In the genomic region with DNA sequence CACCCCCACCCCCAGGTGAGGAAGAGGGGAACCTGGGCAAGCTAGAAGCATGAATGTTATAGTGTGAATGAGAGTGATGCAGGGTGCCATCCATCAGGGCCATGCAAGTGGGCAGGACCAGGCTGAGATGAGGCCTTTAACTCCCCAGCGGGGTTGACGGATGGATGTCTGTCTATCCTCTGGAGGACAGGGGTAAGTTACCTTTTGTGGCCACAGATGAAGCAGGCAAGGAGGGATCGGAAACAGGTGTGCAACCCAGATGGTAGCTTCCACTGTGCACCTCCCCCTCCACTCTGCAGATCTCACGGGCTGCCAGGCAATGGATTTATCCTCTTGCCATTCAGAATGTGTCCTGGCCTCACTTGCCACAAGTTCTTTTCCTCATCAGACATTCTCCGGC, we compare ENCODE assay signal across 14 mouse cellular contexts.
A peak's percentile ranks its signal among the peaks of the same experiment; 100 is the strongest.
DNase-seq lines count a peak whose midpoint lies in the region; ATAC-seq lines count a peak whose summit lies in the region.
"Had no signal": no experiment of that assay in that cellular context is flagged by ENCODE, and none has a peak within 500 bp of the region (broad histone marks: within the 10 kb centered on the region; RNA-seq: fewer than 3 reads in every experiment).

No protein-coding gene starts in this region.

- H3K9me3 ChIP-seq in hindbrain, embryonic 13.5 days, result no peaks in the 10 kb centered on the region
- H3K9me3 ChIP-seq in hindbrain, embryonic 10.5 days, result no peaks in the 10 kb centered on the region
- no peaks in the 10 kb centered on the region for H3K9me3 ChIP-seq in neural tube, embryonic 11.5 days (ENCODE audit: control insufficient read depth, low read length)
- no peaks in the 10 kb centered on the region for H3K9me3 ChIP-seq in limb, embryonic 11.5 days (ENCODE audit: control insufficient read depth, low read length)
- H3K9me3 ChIP-seq: forebrain, embryonic 13.5 days; limb, embryonic 13.5 days had no signal

- H3K4me1 ChIP-seq in hindbrain, embryonic 13.5 days (replicated peaks), result peaks cover 28% of the 10 kb centered on the region
- H3K4me1 ChIP-seq in hindbrain, embryonic 10.5 days (replicated peaks), result peaks cover 34% of the 10 kb centered on the region
- H3K4me1 ChIP-seq in neural tube, embryonic 11.5 days (ENCODE audit: control insufficient read depth, insufficient read depth, low read length), result no peaks in the 10 kb centered on the region
- peaks cover 13% of the 10 kb centered on the region for H3K4me1 ChIP-seq in limb, embryonic 11.5 days (ENCODE audit: control insufficient read depth, insufficient read depth, low read length)

- no peak for DNase-seq in hindbrain, embryonic 10.5 days (ENCODE audit: low spot score)
- no peak for DNase-seq in neural tube, embryonic 11.5 days (ENCODE audit: low spot score)
- no peak for DNase-seq in neural tube, embryonic 10.5 days (ENCODE audit: extremely low spot score, low spot score)
- DNase-seq in limb, embryonic 11.5 days (ENCODE audit: low spot score), result no peak
- no peak for DNase-seq in adrenal gland, adult (ENCODE audit: inconsistent age in 2 of 2, low spot score in 1 of 2)
- DNase-seq in lung, postnatal 4 days, result no peak
- DNase-seq: heart, postnatal 4 days; kidney, adult 18-20 months; kidney, postnatal 4 days had no signal

- H3K9ac ChIP-seq in hindbrain, embryonic 13.5 days, result no peak overlapping the region
- H3K9ac ChIP-seq in neural tube, embryonic 11.5 days (ENCODE audit: low read length), result no peak overlapping the region
- H3K9ac ChIP-seq in limb, embryonic 11.5 days (ENCODE audit: low read length), result no peak overlapping the region
- H3K9ac ChIP-seq: forebrain, embryonic 13.5 days; limb, embryonic 13.5 days had no signal

- no peaks in the 10 kb centered on the region for H3K36me3 ChIP-seq in hindbrain, embryonic 13.5 days
- H3K36me3 ChIP-seq in hindbrain, embryonic 10.5 days, result no peaks in the 10 kb centered on the region
- H3K36me3 ChIP-seq in neural tube, embryonic 11.5 days (ENCODE audit: control insufficient read depth, insufficient read depth, low read length), result no peaks in the 10 kb centered on the region
- no peaks in the 10 kb centered on the region for H3K36me3 ChIP-seq in limb, embryonic 11.5 days (ENCODE audit: control insufficient read depth, insufficient read depth, low read length)
- H3K36me3 ChIP-seq: limb, embryonic 13.5 days had no signal

- H3K27ac ChIP-seq in hindbrain, embryonic 13.5 days, result peak overlapping the region; percentile 53; the same call in 1 of the 2 replicates
- no peak overlapping the region for H3K27ac ChIP-seq in hindbrain, embryonic 10.5 days
- no peak overlapping the region for H3K27ac ChIP-seq in neural tube, embryonic 11.5 days (ENCODE audit: low read depth, low read length)
- H3K27ac ChIP-seq in limb, embryonic 11.5 days (replicated peaks; ENCODE audit: low read depth, low read length), result no peak overlapping the region
- H3K27ac ChIP-seq: forebrain, embryonic 13.5 days; limb, embryonic 13.5 days; macrophage had no signal

- ATAC-seq in hindbrain, embryonic 13.5 days (ENCODE audit: low FRiP score), result no peak
- 0 out of 2 replicates have a peak, but pooled peaks have one; percentile 33 for ATAC-seq in neural tube, embryonic 11.5 days (ENCODE audit: insufficient read depth, low FRiP score, low TSS enrichment)
- 0 out of 2 replicates have a peak, but pooled peaks have one; percentile 8 for ATAC-seq in limb, embryonic 11.5 days (ENCODE audit: insufficient number of reproducible peaks, low FRiP score, low TSS enrichment, low read depth)
- ATAC-seq: CD4-positive, CD25-positive, alpha-beta regulatory T cell, adult 4 months; forebrain, embryonic 13.5 days had no signal

- H3K27me3 ChIP-seq in hindbrain, embryonic 13.5 days, result no peaks in the 10 kb centered on the region
- H3K27me3 ChIP-seq in hindbrain, embryonic 10.5 days (ENCODE audit: insufficient read depth, poor library complexity, severe bottlenecking), result no peaks in the 10 kb centered on the region
- H3K27me3 ChIP-seq in neural tube, embryonic 11.5 days (ENCODE audit: control insufficient read depth, insufficient read depth, low read length), result no peaks in the 10 kb centered on the region
- no peaks in the 10 kb centered on the region for H3K27me3 ChIP-seq in limb, embryonic 11.5 days (ENCODE audit: control insufficient read depth, insufficient read depth, low read length)
- H3K27me3 ChIP-seq: forebrain, embryonic 13.5 days; limb, embryonic 13.5 days had no signal

- H3K4me3 ChIP-seq in hindbrain, embryonic 13.5 days, result no peak overlapping the region
- no peak overlapping the region for H3K4me3 ChIP-seq in hindbrain, embryonic 10.5 days
- H3K4me3 ChIP-seq in neural tube, embryonic 11.5 days (ENCODE audit: low read depth, low read length), result no peak overlapping the region
- H3K4me3 ChIP-seq in limb, embryonic 11.5 days (ENCODE audit: low read depth, low read length), result no peak overlapping the region
- H3K4me3 ChIP-seq: forebrain, embryonic 13.5 days; limb, embryonic 13.5 days had no signal

- H3K4me2 ChIP-seq in hindbrain, embryonic 13.5 days, result no peak overlapping the region
- no peak overlapping the region for H3K4me2 ChIP-seq in neural tube, embryonic 11.5 days (ENCODE audit: low read depth)
- no peak overlapping the region for H3K4me2 ChIP-seq in limb, embryonic 11.5 days (ENCODE audit: low read depth, severe bottlenecking)
- H3K4me2 ChIP-seq: forebrain, embryonic 13.5 days; limb, embryonic 13.5 days had no signal

- 66% methylated on average over 5 of the region's 5 CpGs for WGBS in hindbrain, embryonic 13.5 days
- 87% methylated on average over 5 of the region's 5 CpGs for WGBS in hindbrain, embryonic 10.5 days
- 76% methylated on average over 5 of the region's 5 CpGs for WGBS in neural tube, embryonic 11.5 days
- WGBS in limb, embryonic 11.5 days, result 68% methylated on average over 5 of the region's 5 CpGs
